Mouse (Mus musculus): ENCODE results near the gene Cpne7. TPM values are rescaled to one million over a fixed set of nuclear protein-coding genes. Genes with fewer than 3 reads are reported as not detected.

Cpne7 gene
- polyA plus RNA-seq (2014; fragmentation: Nextera tagmentation; extraction: Ambion mirVana) = 0.19 TPM in 1 of 2 replicates, not detected in the other

- no peaks in the 10 kb centered on the region for H3K36me3 ChIP-seq (ENCODE audit: control insufficient read depth, insufficient read depth, low read length)
- no peak for DNase-seq (ENCODE audit: low spot score)
- H3K27me3 ChIP-seq (ENCODE audit: control insufficient read depth, insufficient read depth, low read length) = peaks cover 41% of the 10 kb centered on the region
These were observed at the start of gene Cpne7 for GRCm38 (mm10) chr8:123117127-123117731. Cpne7 (plus strand) TSS chr8:123117374.

GRCm38 (mm10) chr8:123071176-123071575 is 46.0 kb upstream of the Cpne7 start:
- H3K9ac ChIP-seq (ENCODE audit: low read length) = no peak overlapping the region
- H3K9me3 ChIP-seq (ENCODE audit: control insufficient read depth, low read length) = no peaks in the 10 kb centered on the region
- H3K4me2 ChIP-seq (ENCODE audit: low read depth, low read length, severe bottlenecking) = no peak overlapping the region
- no peaks in the 10 kb centered on the region for H3K27me3 ChIP-seq (ENCODE audit: control insufficient read depth, insufficient read depth, low read length)
- no peaks in the 10 kb centered on the region; the same call in 1 of the 2 replicates for H3K36me3 ChIP-seq (ENCODE audit: control insufficient read depth, insufficient read depth, low read length)
- DNase-seq (ENCODE audit: low spot score) = no peak
- no peak for ATAC-seq (replicated peaks; ENCODE audit: low FRiP score)
- peaks cover 5% of the 10 kb centered on the region; the same call in 1 of the 2 replicates for H3K4me1 ChIP-seq (replicated peaks; ENCODE audit: control insufficient read depth, insufficient read depth, low read length)
- 93% methylated on average over 4 of the region's 4 CpGs for WGBS
- no peak overlapping the region for H3K4me3 ChIP-seq (ENCODE audit: low read depth, low read length)
- no peak overlapping the region for H3K27ac ChIP-seq (ENCODE audit: low read depth, low read length)

More at GRCm38 (mm10) chr8:123117127-123117731, at the start of gene Cpne7:
- H3K4me1 ChIP-seq (replicated peaks; ENCODE audit: control insufficient read depth, insufficient read depth, low read length) = peaks cover 6% of the 10 kb centered on the region
- 1% methylated on average over 51 of the region's 51 CpGs for WGBS
- H3K27ac ChIP-seq (ENCODE audit: low read depth, low read length) = no peak within 1 kb of the TSS
- peak within 1 kb of the TSS; percentile 86 for H3K4me2 ChIP-seq (ENCODE audit: low read depth, low read length, severe bottlenecking)
- ATAC-seq (replicated peaks; ENCODE audit: low FRiP score) = no peak
- peak within 1 kb of the TSS; percentile 17; the same call in 1 of the 2 replicates for H3K9ac ChIP-seq (ENCODE audit: low read length)
- H3K4me3 ChIP-seq (ENCODE audit: low read depth, low read length) = peak within 1 kb of the TSS; percentile 42
- no peaks in the 10 kb centered on the region for H3K9me3 ChIP-seq (ENCODE audit: control insufficient read depth, low read length)

- DNase-seq (ENCODE audit: low spot score) (no peak), ATAC-seq (replicated peaks; ENCODE audit: low FRiP score) (no peak)
- Histone ChIP-seq H3K9me3 (ENCODE audit: control insufficient read depth, low read length) (no peaks in the 10 kb centered on the region), H3K27ac (ENCODE audit: low read depth, low read length) (no peak overlapping the region), H3K4me3 (ENCODE audit: low read depth, low read length) (no peak overlapping the region), H3K4me2 (ENCODE audit: low read depth, low read length, severe bottlenecking) (no peak overlapping the region), H3K27me3 (ENCODE audit: control insufficient read depth, insufficient read depth, low read length) (no peaks in the 10 kb centered on the region), H3K9ac (ENCODE audit: low read length) (no peak overlapping the region), H3K4me1 (replicated peaks; ENCODE audit: control insufficient read depth, insufficient read depth, low read length) (no peaks in the 10 kb centered on the region), H3K36me3 (ENCODE audit: control insufficient read depth, insufficient read depth, low read length) (peaks cover 3% of the 10 kb centered on the region)
- 88% methylated on average over 6 of the region's 6 CpGs for WGBS
These were observed 40.0 kb upstream of the Cpne7 start for GRCm38 (mm10) chr8:123077213-123077612.

- no peaks in the 10 kb centered on the region for H3K4me1 ChIP-seq (replicated peaks; ENCODE audit: control insufficient read depth, insufficient read depth, low read length)
- H3K27ac ChIP-seq (ENCODE audit: low read depth, low read length) = no peak overlapping the region
- H3K4me2 ChIP-seq (ENCODE audit: low read depth, low read length, severe bottlenecking) = no peak overlapping the region
- 86% methylated on average over 6 of the region's 6 CpGs for WGBS
- no peak overlapping the region for H3K9ac ChIP-seq (ENCODE audit: low read length)
- DNase-seq (ENCODE audit: low spot score) (no peak), ATAC-seq (replicated peaks; ENCODE audit: low FRiP score) (no peak)
- no peaks in the 10 kb centered on the region for H3K27me3 ChIP-seq (ENCODE audit: control insufficient read depth, insufficient read depth, low read length)
- peaks cover 8% of the 10 kb centered on the region for H3K36me3 ChIP-seq (ENCODE audit: control insufficient read depth, insufficient read depth, low read length)
- no peaks in the 10 kb centered on the region for H3K9me3 ChIP-seq (ENCODE audit: control insufficient read depth, low read length)
- H3K4me3 ChIP-seq (ENCODE audit: low read depth, low read length) = no peak overlapping the region
These were observed 34.2 kb upstream of the Cpne7 start for GRCm38 (mm10) chr8:123082993-123083392.

GRCm38 (mm10) chr8:123083610-123084009 is 33.6 kb upstream of the Cpne7 start:
- WGBS = 93% methylated on average over 12 of the region's 12 CpGs
- Histone ChIP-seq H3K27ac (ENCODE audit: low read depth, low read length) (no peak overlapping the region), H3K9me3 (ENCODE audit: control insufficient read depth, low read length) (no peaks in the 10 kb centered on the region), H3K4me2 (ENCODE audit: low read depth, low read length, severe bottlenecking) (no peak overlapping the region), H3K9ac (ENCODE audit: low read length) (no peak overlapping the region), H3K27me3 (ENCODE audit: control insufficient read depth, insufficient read depth, low read length) (no peaks in the 10 kb centered on the region), H3K4me3 (ENCODE audit: low read depth, low read length) (no peak overlapping the region), H3K4me1 (replicated peaks; ENCODE audit: control insufficient read depth, insufficient read depth, low read length) (no peaks in the 10 kb centered on the region), H3K36me3 (ENCODE audit: control insufficient read depth, insufficient read depth, low read length) (peaks cover 10% of the 10 kb centered on the region)
- ATAC-seq (replicated peaks; ENCODE audit: low FRiP score) (no peak), DNase-seq (ENCODE audit: low spot score) (no peak)

GRCm38 (mm10) chr8:123087289-123087688 is 29.9 kb upstream of the Cpne7 start:
- Histone ChIP-seq H3K4me2 (ENCODE audit: low read depth, low read length, severe bottlenecking) (no peak overlapping the region), H3K27me3 (ENCODE audit: control insufficient read depth, insufficient read depth, low read length) (no peaks in the 10 kb centered on the region), H3K9ac (ENCODE audit: low read length) (no peak overlapping the region), H3K4me3 (ENCODE audit: low read depth, low read length) (no peak overlapping the region), H3K4me1 (replicated peaks; ENCODE audit: control insufficient read depth, insufficient read depth, low read length) (no peaks in the 10 kb centered on the region), H3K36me3 (ENCODE audit: control insufficient read depth, insufficient read depth, low read length) (peaks cover 29% of the 10 kb centered on the region), H3K9me3 (ENCODE audit: control insufficient read depth, low read length) (no peaks in the 10 kb centered on the region), H3K27ac (ENCODE audit: low read depth, low read length) (no peak overlapping the region)
- 93% methylated on average over 9 of the region's 9 CpGs for WGBS
- no peak for ATAC-seq (replicated peaks; ENCODE audit: low FRiP score)
- no peak for DNase-seq (ENCODE audit: low spot score)

GRCm38 (mm10) chr8:123097216-123097615 is 20.0 kb upstream of the Cpne7 start:
- Histone ChIP-seq H3K9me3 (ENCODE audit: control insufficient read depth, low read length) (no peaks in the 10 kb centered on the region), H3K4me2 (ENCODE audit: low read depth, low read length, severe bottlenecking) (no peak overlapping the region), H3K9ac (ENCODE audit: low read length) (no peak overlapping the region), H3K4me1 (replicated peaks; ENCODE audit: control insufficient read depth, insufficient read depth, low read length) (0 out of 2 replicates have a peak, but pooled peaks cover 2% of the 10 kb centered on the region), H3K27ac (ENCODE audit: low read depth, low read length) (no peak overlapping the region), H3K4me3 (ENCODE audit: low read depth, low read length) (no peak overlapping the region), H3K36me3 (ENCODE audit: control insufficient read depth, insufficient read depth, low read length) (peaks cover under 1% of the 10 kb centered on the region; the same call in 1 of the 2 replicates), H3K27me3 (ENCODE audit: control insufficient read depth, insufficient read depth, low read length) (no peaks in the 10 kb centered on the region)
- ATAC-seq (replicated peaks; ENCODE audit: low FRiP score) (no peak), DNase-seq (ENCODE audit: low spot score) (no peak)
- 91% methylated on average over 11 of the region's 11 CpGs for WGBS

GRCm38 (mm10) chr8:123097786-123098584 is 19.2 kb upstream of the Cpne7 start:
- no peak overlapping the region for H3K9ac ChIP-seq (ENCODE audit: low read length)
- H3K4me3 ChIP-seq (ENCODE audit: low read depth, low read length) = no peak overlapping the region
- ATAC-seq (replicated peaks; ENCODE audit: low FRiP score) = no peak
- H3K4me2 ChIP-seq (ENCODE audit: low read depth, low read length, severe bottlenecking) = no peak overlapping the region
- H3K9me3 ChIP-seq (ENCODE audit: control insufficient read depth, low read length) = no peaks in the 10 kb centered on the region
- no peaks in the 10 kb centered on the region for H3K27me3 ChIP-seq (ENCODE audit: control insufficient read depth, insufficient read depth, low read length)
- H3K4me1 ChIP-seq (replicated peaks; ENCODE audit: control insufficient read depth, insufficient read depth, low read length) = 0 out of 2 replicates have a peak, but pooled peaks cover 2% of the 10 kb centered on the region
- DNase-seq (ENCODE audit: low spot score) = no peak
- no peak overlapping the region for H3K27ac ChIP-seq (ENCODE audit: low read depth, low read length)
- H3K36me3 ChIP-seq (ENCODE audit: control insufficient read depth, insufficient read depth, low read length) = no peaks in the 10 kb centered on the region; the same call in 1 of the 2 replicates
- 77% methylated on average over 12 of the region's 12 CpGs for WGBS
